Mouse (Mus musculus) ovary, postnatal 36 days (tissue): ENCODE data around the gene Ptprg.

ENCODE experiments used
- DNase-seq: peaks from one replicate; pipeline ENCODE4 v3.0.0; 2022; ENCODE audit warnings: low spot score, mixed read lengths

The Ptprg gene

DNA sequence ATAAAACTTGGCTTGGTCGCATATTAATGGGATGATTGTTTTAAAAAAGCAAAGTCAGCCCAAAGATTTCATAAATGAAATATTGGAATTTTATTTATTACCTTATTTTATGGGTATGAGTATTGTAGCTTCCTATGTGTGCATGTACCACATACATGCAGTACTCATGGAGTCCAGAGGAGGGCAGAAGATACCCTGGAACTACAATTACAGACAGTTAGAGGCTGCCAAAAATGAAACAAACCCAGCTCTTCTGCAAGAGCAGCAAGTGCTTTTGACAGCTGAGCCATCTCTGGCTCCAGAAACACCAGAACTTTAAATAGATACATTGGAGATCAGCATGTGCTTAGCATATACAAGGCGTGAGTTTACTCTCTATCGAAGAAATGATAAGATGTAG lies 592.6 kb downstream of the Ptprg start:
- no peak for DNase-seq

DNA sequence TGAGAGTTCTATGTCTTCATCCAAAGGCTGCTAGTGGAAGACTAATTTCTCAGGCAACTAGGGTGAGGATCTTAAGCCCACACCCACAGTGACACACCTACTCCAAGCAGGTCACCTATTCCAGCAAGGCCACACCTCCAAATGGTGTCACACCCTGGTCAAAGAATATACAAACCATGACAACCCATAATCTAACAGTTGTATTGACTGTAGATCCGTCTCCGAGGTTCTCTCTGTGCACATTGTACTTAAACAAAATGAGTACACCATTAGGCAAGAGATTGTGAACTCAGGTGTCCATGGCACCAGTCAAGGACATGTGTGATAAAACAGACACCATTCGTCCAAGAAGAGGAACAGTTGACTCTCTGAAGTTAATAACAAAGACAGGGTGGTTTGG lies 596.2 kb downstream of the Ptprg start:
- DNase-seq, result no peak

GRCm38 (mm10) chr14:12151927-12152326 lies 598.6 kb downstream of the Ptprg start:
- peak; percentile 19 for DNase-seq

- DNase-seq, result no peak
These were observed 599.4 kb downstream of the Ptprg start for GRCm38 (mm10) chr14:12152748-12153147.

DNA sequence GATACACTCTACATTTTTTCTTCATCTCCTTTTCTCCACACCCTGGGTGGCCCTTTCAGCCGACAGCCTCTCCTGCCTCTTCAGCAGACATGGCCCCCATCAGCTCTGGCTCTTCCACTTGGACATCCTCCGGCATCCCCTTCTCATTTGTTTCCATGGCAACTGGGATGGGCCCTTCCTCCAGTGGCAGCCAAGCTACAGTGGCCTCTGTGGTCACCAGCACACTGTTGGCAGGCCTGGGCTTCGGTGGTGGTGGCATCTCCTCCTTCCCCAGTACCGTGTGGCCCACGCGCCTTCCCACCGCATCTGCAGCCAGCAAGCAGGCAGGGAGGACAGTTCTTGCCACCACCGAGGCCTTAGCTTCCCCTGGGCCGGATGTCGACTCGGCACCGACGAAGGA lies 600.3 kb downstream of the Ptprg start:
- DNase-seq, result no peak

DNA sequence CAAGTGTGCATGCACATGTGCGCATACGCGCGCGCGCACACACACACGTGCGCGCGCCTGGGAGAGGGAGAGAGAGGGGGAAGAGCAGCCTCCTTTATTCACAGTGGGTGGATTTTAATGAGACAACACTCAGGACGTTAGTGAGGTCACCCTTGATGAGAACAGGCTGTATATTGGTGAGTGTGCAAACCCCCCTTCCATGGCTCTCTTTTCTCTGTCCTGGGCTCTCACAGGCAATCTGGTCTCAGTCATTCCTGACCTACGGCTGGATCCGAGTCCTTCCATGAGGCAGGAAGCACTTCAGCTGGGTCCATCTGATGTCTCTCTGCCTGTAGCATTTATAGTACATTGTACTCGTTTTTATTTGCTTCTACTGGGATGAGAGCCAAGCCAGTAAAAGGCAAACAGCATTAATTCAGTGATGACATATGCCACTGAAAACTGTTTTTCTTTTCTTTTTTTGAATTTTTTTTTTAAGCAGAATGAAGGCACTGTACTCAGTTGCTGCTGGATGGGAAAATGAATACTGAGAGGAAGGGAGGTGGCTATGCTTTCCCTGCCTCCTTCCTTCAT lies 608.5 kb downstream of the Ptprg start:
- DNase-seq, result no peak

GRCm38 (mm10) chr14:12162331-12162854 lies 609.1 kb downstream of the Ptprg start:
- no peak for DNase-seq

DNA sequence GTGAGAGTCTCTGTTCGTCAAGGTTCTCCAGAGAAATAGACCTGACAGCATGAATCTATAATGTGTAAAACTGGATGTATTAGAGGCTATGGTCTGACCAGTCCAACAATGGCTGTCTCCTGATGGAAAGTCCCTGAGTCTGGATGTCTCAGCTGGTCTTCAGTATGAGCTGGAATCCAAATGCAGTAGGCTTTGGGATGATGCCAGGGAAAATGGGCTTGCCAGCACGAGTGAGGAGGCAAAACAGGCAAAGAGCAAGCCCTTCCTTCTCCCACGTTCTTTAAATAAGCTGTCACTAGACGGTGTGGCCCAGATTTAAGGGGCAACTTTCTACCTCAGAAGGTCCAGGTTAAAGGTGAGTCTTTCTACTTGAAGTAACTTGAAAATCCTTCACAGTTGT lies 609.9 kb downstream of the Ptprg start:
- DNase-seq, result no peak

DNA sequence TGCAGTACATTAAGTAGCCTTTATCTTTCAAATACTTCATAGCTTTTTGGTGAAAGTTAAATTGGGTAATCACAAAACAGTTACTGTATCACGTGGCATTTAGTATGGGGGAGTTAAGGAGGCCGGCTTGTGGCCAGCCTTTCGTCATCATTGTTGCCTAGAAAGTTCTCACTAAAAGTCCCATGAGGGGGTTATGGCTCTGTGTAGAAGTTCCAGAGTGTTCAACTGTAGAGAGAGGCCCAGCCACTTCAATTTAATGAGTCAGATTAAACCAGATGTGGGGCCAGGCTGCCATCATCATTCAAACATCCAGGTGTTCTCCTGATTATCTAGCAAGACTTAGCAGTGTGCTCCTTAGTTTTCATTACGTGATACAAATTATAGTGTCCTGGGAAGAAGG lies 613.9 kb downstream of the Ptprg start:
- no peak for DNase-seq

GRCm38 (mm10) chr14:12167651-12168050 lies 614.3 kb downstream of the Ptprg start:
- DNase-seq, result no peak

DNA sequence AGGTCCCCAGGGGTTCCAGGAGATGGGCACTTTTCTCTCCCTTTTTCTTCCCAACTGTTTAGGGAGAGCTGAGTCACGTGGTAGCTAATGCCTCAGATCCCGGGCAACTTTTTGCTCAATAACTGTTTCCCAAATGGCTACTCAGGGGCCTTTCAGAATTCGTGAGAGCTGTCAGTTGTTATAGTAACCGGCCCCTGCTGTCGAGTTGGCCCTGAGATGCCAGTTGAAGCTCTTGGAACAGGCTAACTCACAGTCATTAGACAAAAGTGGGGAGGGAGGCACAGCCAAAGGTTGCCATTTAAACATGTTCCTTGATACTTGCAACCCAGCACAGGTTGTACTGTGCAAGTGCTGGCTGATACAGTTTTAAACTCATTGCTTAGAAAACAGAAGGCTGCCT lies 624.1 kb downstream of the Ptprg start:
- DNase-seq, result no peak

- no peak for DNase-seq
These were observed 625.3 kb downstream of the Ptprg start for GRCm38 (mm10) chr14:12178645-12179044.

- no peak for DNase-seq
These were observed 626.8 kb downstream of the Ptprg start for GRCm38 (mm10) chr14:12180116-12180515.

- no peak for DNase-seq
These were observed 631.7 kb downstream of the Ptprg start for GRCm38 (mm10) chr14:12185040-12185439.

DNA sequence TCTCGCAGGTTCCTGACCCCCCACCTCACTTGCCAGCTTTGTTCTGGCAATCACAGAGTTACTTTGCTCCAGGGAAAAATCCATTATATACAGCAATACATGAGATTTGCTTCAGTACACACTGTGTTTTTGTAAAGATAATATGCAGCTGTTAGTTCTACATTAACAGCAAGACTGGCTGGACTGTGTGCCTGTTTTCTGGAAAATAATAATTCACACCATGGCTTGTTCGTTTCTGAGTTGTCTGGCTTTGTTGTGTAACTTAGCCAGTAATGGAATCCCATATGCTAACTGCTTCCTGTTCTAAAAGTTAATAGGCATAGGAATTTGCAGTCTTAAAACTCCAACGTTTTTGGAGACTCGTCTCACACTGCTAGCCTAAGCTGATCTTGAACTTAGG lies 635.0 kb downstream of the Ptprg start:
- no peak for DNase-seq

DNA sequence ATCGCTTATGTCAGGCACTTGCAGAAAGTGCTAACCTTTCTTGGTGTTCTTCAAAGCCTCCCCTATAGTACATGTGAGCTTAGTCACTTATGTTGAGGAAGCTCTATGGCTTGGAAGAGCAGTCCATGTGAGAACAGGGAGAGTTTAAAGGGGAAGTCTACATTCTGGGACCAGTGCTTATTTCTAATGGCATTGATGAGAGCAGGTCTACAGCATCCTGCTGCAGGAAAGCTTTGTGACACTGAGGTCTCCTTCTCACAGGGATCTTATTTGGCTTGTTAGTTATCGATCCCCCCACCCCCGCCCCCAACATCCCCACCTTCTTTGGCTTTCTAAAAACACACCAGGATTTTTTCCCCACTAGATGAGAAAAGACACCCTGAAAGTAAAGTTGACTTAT lies 635.9 kb downstream of the Ptprg start:
- DNase-seq, result no peak

- DNase-seq, result no peak
These were observed 636.6 kb downstream of the Ptprg start for GRCm38 (mm10) chr14:12189717-12190600.

- no peak for DNase-seq
These were observed 637.7 kb downstream of the Ptprg start for GRCm38 (mm10) chr14:12191076-12191475.

- no peak for DNase-seq
These were observed 645.4 kb downstream of the Ptprg start for GRCm38 (mm10) chr14:12198735-12199134.

GRCm38 (mm10) chr14:12199956-12200950 lies 646.9 kb downstream of the Ptprg start:
- DNase-seq, result no peak

- DNase-seq, result no peak
These were observed 648.9 kb downstream of the Ptprg start for GRCm38 (mm10) chr14:12202214-12202613.

- no peak for DNase-seq
These were observed 649.7 kb downstream of the Ptprg start for GRCm38 (mm10) chr14:12203081-12203480.
